Mouse (Mus musculus): Measurements from ENCODE around the gene Gm9008.
"Not testable (repeated sequence)": the region's sequence is repeated elsewhere in the genome, so short reads cannot be mapped to it uniquely, and the experiment has no call there.

Gene Gm9008

GRCm38 (mm10) chr6:76497054-76497835 lies at the start of gene Gm9008:
Gene Gm9008, minus strand, starts transcription at chr6:76497784.
- not testable (repeated sequence) for DNase-seq (ENCODE audit: low read depth)

- DNase-seq (ENCODE audit: low read depth) = no peak
These were observed 24.5 kb upstream of the Gm9008 start for GRCm38 (mm10) chr6:76521975-76522641.

- no peak for DNase-seq (ENCODE audit: low read depth)
These were observed 12.6 kb upstream of the Gm9008 start for GRCm38 (mm10) chr6:76510200-76510599.

- not testable (repeated sequence) for DNase-seq (ENCODE audit: low read depth)
These were observed 1.2 kb downstream of the Gm9008 start for GRCm38 (mm10) chr6:76496335-76496734.

GRCm38 (mm10) chr6:76468194-76468593 lies 29.4 kb downstream of the Gm9008 start:
- DNase-seq (ENCODE audit: low read depth) = no peak
